Mouse (Mus musculus): ENCODE measurements around the gene Cep63. TPM values are rescaled to one million over a fixed set of nuclear protein-coding genes. Genes with fewer than 3 reads are reported as not detected.

Cep63 gene
- total RNA-seq, 2 experiments from 2014 or later: 29.3 to 30.2 TPM

DNA sequence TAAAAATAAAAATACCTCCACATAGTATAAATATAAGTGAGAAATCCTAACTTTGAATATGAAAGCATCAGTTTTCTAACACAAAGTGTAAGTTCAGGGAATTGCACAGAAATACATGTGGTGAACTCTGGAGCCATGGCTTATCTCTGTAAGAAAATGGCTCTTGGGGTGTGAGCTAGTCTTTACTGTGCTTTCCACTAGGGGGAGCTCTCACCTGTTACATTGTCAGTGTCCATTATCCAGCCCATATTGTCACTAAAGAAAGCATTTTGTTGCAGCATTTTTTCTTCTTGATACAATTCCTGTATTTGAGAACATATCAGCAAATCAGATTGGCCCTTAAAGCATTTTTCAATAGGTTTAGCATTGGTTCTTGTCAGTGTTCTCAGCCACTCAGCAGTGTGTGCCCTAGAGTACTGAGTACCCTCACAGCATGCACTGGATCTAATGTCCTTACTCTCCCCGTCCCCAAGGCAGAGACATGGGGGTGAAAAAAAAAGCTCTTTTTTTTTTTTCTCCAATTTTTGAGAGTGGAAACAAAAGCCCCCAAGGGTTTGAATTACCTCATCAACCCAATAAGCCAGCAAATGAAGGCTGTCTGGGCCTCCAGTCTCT is 6.7 kb upstream of the Cep63 start:
- peak; percentile 41 for DNase-seq
- intact Hi-C loops (cut with DNase I): loop anchor here (5.0 kb wide), 1 partner anchor 234 kb away; no protein-coding TSS in a partner anchor

DNA sequence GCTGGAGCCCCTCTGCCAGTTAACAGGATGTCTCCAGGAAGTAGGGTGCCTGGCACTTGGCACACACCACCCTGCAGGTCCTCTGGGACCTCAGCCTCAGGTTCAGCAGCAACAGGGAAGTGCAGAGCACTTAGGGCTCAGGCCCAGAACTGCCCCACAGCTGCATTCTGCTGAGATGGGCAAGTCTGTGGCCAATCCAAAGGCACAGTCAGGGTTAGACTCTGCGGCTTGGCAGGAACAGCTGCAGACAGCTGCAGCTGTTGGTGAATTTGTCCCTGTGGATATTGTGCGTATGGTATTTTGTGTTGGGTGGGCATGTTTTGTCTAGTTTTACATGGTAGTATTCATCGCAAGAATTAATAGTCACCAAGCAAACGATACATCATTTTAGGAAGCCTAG is 5.8 kb upstream of the Cep63 start:
- no peak for DNase-seq
- intact Hi-C loops (cut with DNase I): loop anchor here (5.0 kb wide), 1 partner anchor 235 kb away; no protein-coding TSS in a partner anchor

DNA sequence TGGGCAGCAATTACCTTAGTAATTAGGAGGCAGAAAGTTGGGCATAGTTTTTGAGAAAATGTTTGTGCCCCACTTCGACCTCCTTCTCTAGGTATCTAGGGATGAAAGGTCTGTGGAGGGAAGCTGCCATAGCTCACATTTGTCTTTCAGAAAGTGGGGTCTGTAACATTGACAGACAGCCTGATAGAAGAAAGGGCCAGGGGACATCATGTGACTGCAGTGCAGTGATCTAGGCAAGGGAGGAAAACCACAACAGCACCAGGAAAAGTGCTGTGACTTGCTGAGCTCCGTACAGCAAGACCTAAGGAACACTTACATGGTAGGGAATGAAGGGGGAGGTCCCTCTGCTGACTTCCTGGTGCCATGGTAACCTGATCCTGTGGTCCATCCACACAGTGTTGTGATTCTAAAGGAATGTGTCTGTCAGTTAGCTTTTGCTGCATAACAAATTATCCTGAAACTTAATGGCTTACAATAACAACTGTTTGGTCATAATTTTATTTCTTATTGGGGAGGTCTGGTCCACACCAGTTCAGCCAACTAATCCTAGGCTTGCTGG is 5.3 kb upstream of the Cep63 start:
- intact Hi-C loops (cut with DNase I): loop anchor here (5.0 kb wide), 1 partner anchor 236 kb away; no protein-coding TSS in a partner anchor
- DNase-seq: no peak

DNA sequence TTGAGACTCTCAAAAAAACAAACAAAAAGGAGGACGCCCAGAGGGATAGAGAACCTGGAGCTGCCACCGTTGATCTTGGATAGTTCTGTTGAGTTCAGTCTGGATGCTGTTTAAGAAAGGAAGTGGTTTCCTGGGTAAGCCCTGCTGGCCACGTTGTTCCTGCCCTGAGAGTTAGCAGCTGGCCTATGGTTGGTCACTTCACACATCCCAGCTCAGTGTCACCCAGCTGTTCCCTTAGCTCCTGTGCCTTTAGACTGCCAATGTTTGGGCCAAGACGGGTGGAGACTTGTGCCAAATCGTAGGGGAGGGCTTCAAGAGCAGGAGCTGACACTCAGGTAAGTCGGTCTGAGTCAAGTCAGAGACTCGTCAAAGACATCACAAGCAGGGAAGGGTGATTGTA is 2.7 kb upstream of the Cep63 start:
- no peak for DNase-seq
- intact Hi-C loops (cut with DNase I): no loop called here

DNA sequence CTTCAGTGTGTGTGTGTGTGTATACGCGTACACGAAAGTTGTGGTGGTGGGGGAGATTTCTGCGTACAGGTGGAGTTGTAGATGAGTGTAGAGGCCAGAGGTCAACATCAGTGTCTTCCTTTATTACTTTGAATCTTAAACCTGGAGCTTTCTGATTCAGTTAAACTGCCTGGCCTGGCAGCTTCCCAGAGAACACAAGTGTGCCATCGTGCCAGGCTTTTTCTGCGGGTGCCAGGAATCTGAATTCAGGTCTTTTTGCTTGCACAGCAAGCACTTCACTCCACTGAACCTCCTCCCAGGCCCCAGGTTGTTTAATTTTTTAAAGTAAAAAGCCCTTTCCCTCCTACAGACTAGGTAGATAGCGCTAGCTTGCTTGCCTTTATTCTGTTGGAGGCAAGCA is 1.1 kb upstream of the Cep63 start:
- no peak for DNase-seq
- intact Hi-C loops (cut with DNase I): no loop called here

DNA sequence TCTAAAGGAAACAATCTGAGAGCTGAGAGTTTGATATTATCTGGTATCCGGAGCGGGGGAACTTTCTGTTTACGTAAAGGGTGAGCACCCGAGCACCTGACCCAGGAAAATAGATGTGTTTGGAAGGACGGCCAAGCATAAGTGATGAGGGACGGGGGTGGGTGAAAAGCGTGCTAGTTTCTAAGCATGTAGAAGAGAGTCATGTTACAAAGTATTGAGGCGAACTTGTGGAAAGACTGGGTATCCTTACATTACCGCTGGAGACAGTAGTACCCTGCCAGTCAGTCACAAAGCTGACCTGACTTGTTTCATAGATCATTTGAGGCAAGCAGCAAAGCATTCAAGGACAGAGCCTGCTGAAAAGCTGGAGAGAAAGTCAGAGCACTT is 498 bp upstream of the Cep63 start:
- intact Hi-C loops (cut with DNase I): no loop called here
- no peak for DNase-seq

DNA sequence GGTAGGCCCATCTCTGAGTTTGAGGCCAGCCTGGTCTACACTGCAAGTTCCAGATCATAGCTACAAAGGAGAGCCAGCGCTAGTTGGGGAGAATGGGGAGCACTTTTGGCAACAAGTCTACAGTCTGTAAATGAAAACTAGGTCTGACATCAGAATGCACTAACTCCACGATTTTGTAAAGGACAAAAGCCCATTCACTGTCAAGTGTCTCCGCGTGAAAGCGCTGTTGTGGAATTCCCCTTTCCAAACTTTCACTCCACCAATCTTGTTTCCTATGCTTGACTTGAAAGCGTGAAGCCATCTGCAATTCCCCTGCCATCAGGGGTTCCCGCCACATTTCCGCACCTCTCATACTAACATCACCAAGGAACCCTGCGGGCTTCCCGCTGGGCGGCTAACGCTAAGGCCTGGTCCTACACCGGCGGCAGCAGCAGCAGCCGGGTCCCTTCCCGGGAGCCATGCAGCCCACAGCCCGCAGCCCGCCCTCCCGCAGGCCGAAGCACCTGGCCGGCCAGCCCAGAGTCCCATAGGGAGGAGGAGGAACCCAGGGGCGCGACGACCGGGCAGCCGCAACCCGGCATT is 842 bp downstream of the Cep63 start:
- peak; percentile 62 for DNase-seq
- intact Hi-C loops (cut with DNase I): no loop called here

DNA sequence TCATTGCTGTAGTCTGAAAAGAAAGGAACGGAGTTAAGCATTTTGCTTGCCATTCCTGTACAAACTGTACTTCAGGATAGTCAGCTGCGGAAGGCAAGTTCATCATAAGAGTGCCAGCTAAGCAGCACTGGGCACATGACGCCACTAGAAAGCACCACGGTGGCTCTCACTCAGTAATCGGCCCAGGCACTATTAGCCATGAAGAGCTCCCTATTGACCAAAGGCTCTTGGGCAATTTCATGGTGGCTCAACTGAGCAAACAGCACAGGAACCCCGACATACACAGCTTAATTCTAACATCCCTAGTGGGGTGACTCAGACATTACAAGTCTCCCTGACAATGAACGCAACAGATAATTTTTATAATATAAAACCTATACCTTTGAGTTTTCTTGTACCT is 2.8 kb downstream of the Cep63 start:
- no peak for DNase-seq
- intact Hi-C loops (cut with DNase I): no loop called here

GRCm38 (mm10) chr9:102622876-102623275 is 3.5 kb downstream of the Cep63 start:
- intact Hi-C loops (cut with DNase I): no loop called here
- no peak for DNase-seq

DNA sequence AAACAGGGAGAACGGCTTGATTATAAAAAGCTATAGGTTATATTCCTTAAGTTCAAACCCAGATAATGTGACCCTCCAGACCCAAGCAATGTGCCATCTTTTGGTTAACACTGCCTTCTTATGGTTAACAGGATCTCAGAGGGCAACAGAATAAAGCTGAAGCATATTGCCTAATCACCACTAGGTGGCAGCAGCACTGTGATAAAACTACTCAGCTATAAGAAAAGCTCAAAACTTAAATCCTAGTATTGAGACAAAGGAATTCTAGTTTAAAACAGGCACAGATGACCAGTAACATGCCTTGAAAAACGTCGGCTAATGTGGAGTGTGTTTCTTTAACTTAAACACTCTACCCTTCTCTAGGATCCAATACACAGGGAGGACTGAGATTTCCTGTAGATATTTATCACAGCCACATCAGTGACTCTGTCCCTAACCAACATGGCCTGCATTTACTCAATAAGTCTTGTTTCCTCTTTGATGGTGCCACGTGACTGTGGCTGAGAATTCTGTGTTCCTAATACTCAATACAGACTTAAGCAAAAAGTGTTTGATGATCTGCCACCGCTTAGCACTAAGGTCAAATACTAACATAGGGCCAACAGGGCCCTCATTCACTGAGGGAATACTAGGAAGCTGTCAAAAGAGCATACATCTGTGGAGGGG is 4.0 kb downstream of the Cep63 start:
- intact Hi-C loops (cut with DNase I): no loop called here
- peak; percentile 40 for DNase-seq

- intact Hi-C loops (cut with DNase I): no loop called here
- DNase-seq: no peak
Measured at GRCm38 (mm10) chr9:102621385-102621784, 4.9 kb downstream of the Cep63 start.

DNA sequence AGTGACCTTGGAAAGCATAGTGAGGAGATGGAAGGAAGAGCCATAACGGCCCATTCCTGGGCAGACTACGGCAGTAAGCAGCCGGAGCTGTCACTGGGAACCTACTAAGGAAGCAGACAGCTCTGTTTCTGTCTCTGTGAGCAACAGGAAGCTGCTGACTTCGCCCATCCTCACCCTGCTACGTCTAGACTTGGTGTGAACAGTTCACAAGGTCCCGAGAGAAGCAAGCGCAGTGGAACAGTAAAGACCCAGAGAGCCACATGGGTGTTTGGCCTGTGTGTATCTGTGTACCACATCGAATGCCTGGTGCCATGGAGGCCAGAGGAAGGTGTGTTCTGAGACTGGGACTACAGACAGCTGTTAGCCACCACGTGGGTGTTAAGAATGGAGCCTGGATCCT is 10.1 kb downstream of the Cep63 start:
- intact Hi-C loops (cut with DNase I): no loop called here

GRCm38 (mm10) chr9:102615071-102615470 is 11.3 kb downstream of the Cep63 start:
- intact Hi-C loops (cut with DNase I): no loop called here
- no peak for DNase-seq

More for the DNA sequence above, 10.1 kb downstream of the Cep63 start:
- DNase-seq: no peak

DNA sequence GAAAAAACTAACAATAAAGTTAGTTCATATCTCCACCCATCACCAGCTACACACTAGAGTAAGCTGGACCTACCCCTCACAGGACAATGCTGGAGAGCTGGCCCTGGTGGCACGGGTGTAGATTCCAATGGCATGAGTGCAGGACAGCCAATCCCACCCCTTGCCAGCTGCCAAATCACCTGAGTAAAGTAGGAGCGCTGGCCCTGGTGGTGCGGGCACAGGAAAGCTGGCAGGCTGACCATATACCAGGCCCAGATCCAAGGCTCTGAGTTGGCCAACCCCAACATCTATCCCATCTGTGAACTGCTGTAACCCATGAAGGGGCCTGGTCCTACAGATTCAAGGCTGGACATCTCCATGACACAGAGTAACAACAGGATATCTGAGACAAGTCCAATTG is 17.1 kb downstream of the Cep63 start:
- intact Hi-C loops (cut with DNase I): no loop called here
- no peak for DNase-seq

GRCm38 (mm10) chr9:102607471-102607870 is 18.9 kb downstream of the Cep63 start:
- intact Hi-C loops (cut with DNase I): no loop called here
- DNase-seq: no peak

DNA sequence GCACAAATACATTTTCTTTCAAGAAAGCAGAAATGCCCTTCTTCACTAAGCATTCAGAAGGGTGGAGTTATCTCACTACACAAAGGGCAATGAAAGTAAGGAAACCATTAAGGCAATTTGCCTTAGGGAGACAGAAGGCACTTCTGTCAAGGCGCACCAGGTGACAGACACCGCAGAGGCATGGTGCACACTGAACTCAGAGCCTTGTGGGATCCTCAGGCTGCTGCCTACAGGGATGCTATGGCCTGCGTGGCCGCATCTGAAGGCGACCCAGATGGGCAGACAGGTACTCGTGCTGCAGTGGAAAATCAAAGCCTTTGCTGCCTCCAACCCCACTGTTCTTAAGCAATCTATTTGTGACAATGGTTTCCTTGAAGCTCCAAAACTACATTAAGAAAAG is 21.2 kb downstream of the Cep63 start:
- DNase-seq: no peak
- intact Hi-C loops (cut with DNase I): no loop called here

DNA sequence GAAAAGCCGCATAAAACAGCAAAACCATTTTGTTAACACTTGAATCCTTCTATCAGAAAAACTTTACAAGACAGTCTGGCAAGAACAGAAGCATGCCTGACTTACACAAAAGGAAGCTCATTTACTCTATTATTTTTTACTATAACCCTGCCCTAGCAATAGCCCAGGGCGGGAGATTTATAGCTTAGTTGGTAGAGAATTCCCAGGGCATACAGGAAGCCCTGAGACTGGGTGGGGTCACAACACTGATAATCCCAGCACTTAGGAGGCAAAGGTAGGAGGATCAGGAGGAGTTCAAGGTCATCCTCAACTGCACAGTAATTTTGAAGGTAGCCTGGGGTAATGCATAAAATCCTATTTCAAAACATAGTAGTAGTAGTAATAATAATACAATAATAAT is 24.7 kb downstream of the Cep63 start:
- intact Hi-C loops (cut with DNase I): no loop called here
- DNase-seq: no peak

GRCm38 (mm10) chr9:102601187-102601586 is 25.1 kb downstream of the Cep63 start:
- DNase-seq: no peak
- intact Hi-C loops (cut with DNase I): no loop called here

DNA sequence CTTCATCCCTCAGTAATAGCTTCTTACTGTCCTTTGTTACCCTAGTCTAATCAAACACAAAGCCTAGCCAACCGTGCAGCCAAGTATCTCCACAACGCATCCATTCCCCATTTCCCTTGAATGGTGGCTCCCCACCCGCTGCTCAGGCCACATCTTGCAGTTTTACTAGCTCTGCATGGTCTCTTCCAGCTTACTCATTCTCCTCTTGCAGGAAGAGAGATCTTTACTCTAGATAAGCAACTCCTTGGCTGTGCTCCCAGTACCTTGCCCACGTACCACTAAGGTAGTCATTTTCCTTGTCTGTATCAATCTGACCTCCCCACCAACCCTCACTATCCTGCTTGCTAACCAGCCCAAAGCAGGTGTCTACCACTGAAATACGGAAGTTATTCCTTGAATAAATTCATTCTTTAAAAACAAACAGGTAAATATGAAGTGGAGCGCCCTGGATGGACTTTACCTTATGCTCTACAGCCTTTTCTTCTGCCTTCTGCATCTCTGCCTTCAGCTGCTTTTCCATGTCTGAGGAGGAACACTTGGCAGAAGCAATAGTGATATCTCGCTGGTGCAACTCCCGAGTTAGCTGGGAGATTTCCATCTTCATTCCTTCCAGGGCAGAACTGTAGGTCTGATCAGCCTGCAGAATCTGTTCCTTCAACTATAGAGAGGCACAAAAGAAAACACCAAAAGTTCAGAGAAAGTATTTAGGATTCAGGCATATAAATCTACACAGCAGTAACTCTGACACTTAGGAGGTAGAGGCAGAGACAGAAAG is 30.5 kb downstream of the Cep63 start:
- DNase-seq: no peak
- intact Hi-C loops (cut with DNase I): no loop called here

GRCm38 (mm10) chr9:102594667-102595393 is 31.5 kb downstream of the Cep63 start:
- intact Hi-C loops (cut with DNase I): no loop called here
- no peak for DNase-seq

GRCm38 (mm10) chr9:102587347-102587746 is 39.0 kb downstream of the Cep63 start:
- intact Hi-C loops (cut with DNase I): no loop called here
- no peak for DNase-seq

Measured in left cerebral cortex, postnatal 4 days (tissue).